Mouse (Mus musculus) G1E (cell line): ENCODE results near the gene AA467197. TPM values are rescaled to one million over a fixed set of nuclear protein-coding genes. Genes with fewer than 3 reads are reported as not detected.

Experiments
- ATAC-seq: 2 replicates; pipeline ENCODE4 v1.8.0; 2016; ENCODE audit warnings: mild to moderate bottlenecking; ENCODE audit not compliant: insufficient number of reproducible peaks, poor library complexity, low FRiP score, severe bottlenecking; ENCODE audit errors: extremely low read depth
- DNase-seq: peaks from one replicate; pipeline ENCODE4 v3.0.0; 2012; ENCODE audit warnings: low spot score
- H3K27me3 ChIP-seq: 2 replicates; pipeline ENCODE4 v1.6.1; 2012; ENCODE audit warnings: mild to moderate bottlenecking, low read length, inconsistent platforms; ENCODE audit not compliant: insufficient read depth
- H3K36me3 ChIP-seq: replicated peaks from 2 replicates; pipeline ENCODE3; 2012; ENCODE audit warnings: mild to moderate bottlenecking, inconsistent platforms
- H3K4me1 ChIP-seq: 2 replicates; pipeline ENCODE4 v1.6.1; 2012; ENCODE audit warnings: low read depth, low read length, inconsistent platforms, mixed read lengths; ENCODE audit not compliant: insufficient read depth
- H3K4me3 ChIP-seq: 2 replicates; pipeline ENCODE4 v1.5.1; 2012; ENCODE audit warnings: low read depth, mild to moderate bottlenecking, inconsistent platforms, low read length, moderate library complexity, mixed read lengths
- H3K9me3 ChIP-seq: replicated peaks from 2 replicates; pipeline ENCODE4 v1.6.1; 2012; ENCODE audit warnings: inconsistent platforms
- CTCF ChIP-seq: IDR thresholded peaks from 2 replicates; pipeline ENCODE4 v1.5.1; 2012; ENCODE audit warnings: low read depth, low read length, inconsistent platforms, mixed read lengths
- GATA1 ChIP-seq: IDR thresholded peaks from 2 replicates; pipeline ENCODE4 v1.6.1; 2012; ENCODE audit warnings: borderline replicate concordance, low read length, inconsistent platforms, mixed read lengths
- GATA2 ChIP-seq: IDR thresholded peaks from 2 replicates; pipeline ENCODE4 v1.6.1; 2012; ENCODE audit warnings: low read depth, low read length, inconsistent platforms, borderline replicate concordance
- POLR2AphosphoS5 ChIP-seq: IDR thresholded peaks from 2 replicates; pipeline ENCODE4 v1.6.1; 2012; ENCODE audit warnings: low read depth, low read length, inconsistent platforms; ENCODE audit not compliant: insufficient replicate concordance
- TAL1 ChIP-seq: conservative IDR thresholded peaks from 2 replicates; pipeline ENCODE4 v1.6.1; 2012; ENCODE audit warnings: low read depth, low read length, inconsistent platforms, mixed read lengths
- polyA plus RNA-seq: library from polyadenylated mRNA; stranded (reverse); fragments of >175 nt; gene quantifications from 2 replicates; pipeline ENCODE4 v1.2.3, GENCODE M21; 2012
- total RNA-seq, 2 experiments: library from RNA; stranded (forward) in 1 of 2; stranded (reverse) in 1 of 2; fragments of 200-1000 nt in 1 of 2; fragments of >200 nt in 1 of 2; fragmentation: Nextera tagmentation in 1 of 2; gene quantifications; 2 replicates each; pipeline ENCODE4 v1.2.3; 2014 to 2017

AA467197 gene
- total and polyA plus RNA-seq, 3 experiments = not detected

DNA sequence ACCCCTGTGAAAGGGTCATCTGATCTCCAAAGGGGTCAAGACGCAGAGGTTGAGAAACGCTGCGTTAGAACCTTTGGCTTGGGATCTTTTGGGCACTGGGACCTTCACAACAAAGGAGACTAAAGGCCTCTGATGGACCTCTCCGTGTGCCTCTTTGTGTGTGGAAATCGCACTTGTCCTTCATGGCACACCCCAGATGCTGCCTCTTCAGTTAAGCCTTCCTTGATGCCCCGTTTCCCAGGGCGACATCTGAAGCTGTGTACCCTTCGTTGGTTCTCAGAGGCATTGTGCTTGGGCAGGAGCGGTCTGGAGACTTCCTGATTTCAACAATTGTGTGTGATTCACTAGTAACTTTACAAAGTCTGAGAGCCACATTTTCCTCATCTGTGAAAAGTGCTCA lies 20.0 kb downstream of the AA467197 start:
- DNase-seq (no peak), ATAC-seq (no peak)
- Histone ChIP-seq H3K4me3 (no peak overlapping the region), H3K9me3 (peaks cover 3% of the 10 kb centered on the region), H3K27me3 (0 out of 2 replicates have a peak, but pooled peaks cover under 1% of the 10 kb centered on the region), H3K36me3 (no peaks in the 10 kb centered on the region), H3K4me1 (no peaks in the 10 kb centered on the region)
- TF ChIP-seq CTCF (no peak), GATA2 (no peak), GATA1 (no peak), TAL1 (no peak), POLR2AphosphoS5 (no peak)

DNA sequence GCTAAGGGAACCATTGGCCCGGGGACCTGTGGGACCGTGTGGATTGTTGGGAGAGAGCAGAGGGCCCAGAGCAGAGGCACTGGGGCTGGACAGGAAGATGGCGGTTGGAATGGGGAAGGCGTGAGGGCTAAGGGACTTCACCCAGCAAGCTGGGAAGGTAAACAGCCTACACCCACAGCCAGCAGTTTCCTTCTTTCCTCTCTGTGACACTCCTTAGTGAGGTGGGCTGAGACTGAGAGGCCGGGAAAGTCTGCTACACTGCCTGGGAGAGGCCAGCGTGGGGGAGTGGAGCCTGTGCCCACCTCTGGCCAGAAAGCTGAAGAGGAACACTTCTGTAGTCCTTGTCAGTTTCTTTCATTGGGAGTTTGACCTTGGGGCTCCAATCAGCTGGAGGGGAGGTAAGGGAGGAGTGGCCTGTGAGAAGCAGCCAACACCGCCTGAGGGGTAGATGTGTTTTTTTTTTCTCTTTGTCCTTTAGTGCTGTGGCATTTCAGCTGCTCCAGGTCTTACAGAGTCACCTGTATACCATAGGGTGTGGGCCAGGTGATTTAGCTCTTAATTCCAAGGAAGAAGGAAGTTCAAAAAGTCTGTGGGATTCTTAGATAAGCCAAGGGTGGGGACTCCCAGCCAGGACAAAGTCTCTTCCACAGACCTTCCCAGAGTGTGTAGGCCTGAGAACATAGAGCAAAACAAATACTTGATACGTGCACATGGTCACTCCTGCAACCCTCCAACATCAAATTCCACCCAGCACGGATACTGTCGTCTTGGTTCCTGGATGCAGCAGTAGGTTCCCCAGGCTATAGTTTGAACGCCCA lies 21.1 kb downstream of the AA467197 start:
- H3K9me3 ChIP-seq = peaks cover 3% of the 10 kb centered on the region
- H3K4me3 ChIP-seq = no peak overlapping the region
- ATAC-seq (no peak), DNase-seq (no peak)
- no peaks in the 10 kb centered on the region for H3K27me3 ChIP-seq
- TF ChIP-seq CTCF (no peak), GATA1 (no peak), POLR2AphosphoS5 (no peak), GATA2 (no peak), TAL1 (no peak)
- H3K36me3 ChIP-seq = no peaks in the 10 kb centered on the region
- H3K4me1 ChIP-seq = no peaks in the 10 kb centered on the region

DNA sequence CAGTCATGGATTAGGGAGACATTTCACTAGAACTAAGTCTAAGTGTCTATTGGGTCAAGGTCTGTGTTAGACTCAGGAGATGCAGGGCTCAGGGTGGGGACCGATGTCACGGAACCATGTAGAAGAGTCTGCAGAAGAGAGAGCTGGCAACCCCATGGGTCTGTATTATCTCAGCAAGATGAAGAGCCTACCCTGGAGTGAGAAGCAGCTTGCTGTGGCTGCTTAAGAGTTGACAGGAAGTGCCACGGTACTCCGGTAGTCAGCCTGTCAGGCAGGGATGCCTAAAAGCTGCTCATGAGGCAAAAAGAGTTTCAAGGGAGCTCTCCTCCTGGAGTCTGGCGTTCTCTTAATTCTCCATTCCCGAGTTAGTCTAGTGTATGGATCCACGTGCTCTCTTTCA lies 23.0 kb downstream of the AA467197 start:
- H3K4me3 ChIP-seq = no peak overlapping the region
- peaks cover 3% of the 10 kb centered on the region for H3K9me3 ChIP-seq
- ATAC-seq (no peak), DNase-seq (no peak)
- no peak for TF ChIP-seq GATA2
- H3K4me1 ChIP-seq = no peaks in the 10 kb centered on the region
- H3K36me3 ChIP-seq = no peaks in the 10 kb centered on the region
- H3K27me3 ChIP-seq = no peaks in the 10 kb centered on the region

DNA sequence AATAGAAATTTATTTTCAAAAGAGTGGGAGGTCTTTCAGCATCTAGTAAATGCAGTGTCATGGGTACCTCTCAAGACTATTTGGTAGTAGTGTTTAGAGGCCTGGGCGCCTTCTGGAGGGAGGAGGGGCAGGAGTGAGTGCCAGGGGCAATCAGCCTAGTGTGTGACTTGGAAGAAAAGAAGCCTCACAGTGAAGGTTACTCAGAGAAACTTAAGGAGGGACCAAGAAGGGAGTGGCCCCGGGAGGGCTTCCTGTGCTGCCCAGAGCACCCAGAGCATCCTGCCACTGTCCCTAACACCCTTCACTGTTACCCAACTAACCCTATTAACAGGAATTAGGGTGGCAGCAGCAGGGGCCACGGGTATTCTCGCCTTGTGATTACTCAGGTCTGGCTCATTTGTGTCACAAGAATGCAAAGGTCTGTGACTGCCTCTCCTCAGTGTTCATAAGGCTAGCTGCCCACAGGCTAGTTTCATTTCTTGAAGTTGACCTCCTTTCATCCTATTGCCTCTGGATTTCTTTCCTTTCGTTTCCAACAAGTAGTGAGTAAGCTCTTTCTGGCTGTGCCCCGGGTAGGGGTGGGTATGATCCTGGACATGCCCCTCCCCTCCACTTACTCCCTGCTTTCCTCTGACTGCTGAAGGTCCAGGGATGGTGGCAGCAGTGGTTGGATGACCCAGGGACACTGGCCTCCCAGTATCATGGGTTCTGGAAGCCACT lies 28.6 kb downstream of the AA467197 start:
- DNase-seq (no peak), ATAC-seq (no peak; the same call in 1 of the 2 replicates)
- Histone ChIP-seq H3K27me3 (no peaks in the 10 kb centered on the region), H3K4me1 (no peaks in the 10 kb centered on the region), H3K36me3 (no peaks in the 10 kb centered on the region), H3K4me3 (no peak overlapping the region), H3K9me3 (no peaks in the 10 kb centered on the region)
- TF ChIP-seq TAL1 (no peak), GATA2 (no peak), CTCF (no peak), POLR2AphosphoS5 (no peak), GATA1 (no peak)

DNA sequence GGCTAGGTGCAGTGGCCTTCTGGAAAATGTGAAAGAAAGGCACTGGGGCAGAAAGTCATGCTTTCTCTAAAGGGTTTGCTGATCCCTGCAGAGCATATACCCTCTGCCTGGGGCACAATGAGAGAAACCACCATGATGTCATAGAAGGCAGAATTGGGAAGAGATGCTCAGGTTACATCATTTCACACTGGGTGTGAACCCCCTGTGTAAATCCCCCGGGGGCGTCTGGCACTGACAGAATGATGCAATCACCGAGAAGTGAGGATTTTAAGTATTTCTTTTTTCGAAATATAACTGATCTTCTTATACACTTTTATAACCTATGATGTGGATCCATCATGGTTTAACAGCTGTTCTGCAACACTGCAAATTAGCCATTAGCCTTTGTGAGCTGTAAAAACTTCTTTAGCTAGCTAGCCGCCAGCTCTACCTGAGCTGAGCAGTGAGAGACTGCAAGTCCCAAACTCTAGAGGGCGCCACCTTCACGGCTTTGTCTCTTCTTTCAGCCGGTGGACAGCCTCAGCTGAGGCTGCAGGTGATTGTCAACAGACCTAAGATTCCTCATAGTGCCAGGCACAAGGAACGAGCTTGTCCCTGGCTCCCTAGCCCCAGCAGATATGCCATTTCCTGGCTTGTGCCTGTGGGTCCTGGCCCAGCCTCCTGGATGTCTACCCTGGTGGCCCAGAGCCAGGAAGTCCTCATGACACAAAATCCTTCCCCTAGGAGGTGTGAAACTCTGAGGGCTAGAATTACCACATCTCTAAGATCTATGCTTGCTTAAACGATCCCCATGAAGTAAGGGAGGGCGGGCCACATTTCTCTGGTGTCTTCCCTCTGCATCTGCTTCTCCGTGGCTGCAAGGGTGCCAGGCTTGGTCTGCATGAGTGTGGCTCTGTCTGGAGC lies 29.4 kb downstream of the AA467197 start:
- ATAC-seq = no peak
- Histone ChIP-seq H3K9me3 (no peaks in the 10 kb centered on the region), H3K36me3 (no peaks in the 10 kb centered on the region), H3K4me3 (no peak overlapping the region), H3K27me3 (no peaks in the 10 kb centered on the region), H3K4me1 (no peaks in the 10 kb centered on the region)
- no peak for TF ChIP-seq CTCF
- no peak for TF ChIP-seq TAL1
- no peak for TF ChIP-seq POLR2AphosphoS5
- no peak for DNase-seq

DNA sequence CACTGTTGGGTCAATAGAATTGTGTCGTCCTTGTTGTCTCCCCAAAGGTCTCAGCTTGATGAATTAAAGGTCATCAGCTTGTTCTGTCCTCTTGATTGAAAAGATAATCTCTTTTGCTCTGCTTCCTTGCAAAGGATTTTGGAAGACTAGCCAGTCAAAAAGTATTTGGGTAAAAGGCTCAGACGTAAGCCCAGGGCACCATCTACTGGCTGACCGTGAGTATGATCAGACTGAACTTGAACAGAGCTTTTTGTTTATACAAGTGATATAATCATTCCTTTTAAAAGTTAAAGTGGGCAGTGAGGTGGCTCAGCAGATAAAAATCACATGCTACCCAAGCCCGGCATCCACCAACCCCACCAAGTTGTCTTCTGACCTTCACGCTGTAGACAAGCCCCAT lies 31.1 kb downstream of the AA467197 start:
- H3K4me1 ChIP-seq = no peaks in the 10 kb centered on the region
- H3K9me3 ChIP-seq = no peaks in the 10 kb centered on the region
- H3K27me3 ChIP-seq = no peaks in the 10 kb centered on the region
- no peak overlapping the region for H3K4me3 ChIP-seq
- ATAC-seq = no peak
- TF ChIP-seq GATA2 = no peak
- TF ChIP-seq CTCF = no peak
- no peak for TF ChIP-seq TAL1
- no peak for TF ChIP-seq POLR2AphosphoS5
- TF ChIP-seq GATA1 = no peak
- DNase-seq = no peak
- no peaks in the 10 kb centered on the region for H3K36me3 ChIP-seq
